Mouse (Mus musculus): ENCODE results near the gene Blm. TPM values are rescaled to one million over a fixed set of nuclear protein-coding genes. Genes with fewer than 3 reads are reported as not detected.

Blm gene
- 1 to 10 TPM in 1 of 2 experiments, under 1 TPM in 1; 0.37 to 1.4 TPM for polyA plus RNA-seq (2012; fragmentation: generic; extraction: Trizol)

GRCm38 (mm10) chr7:80535009-80535744, at the start of gene Blm:
TSS of gene Blm (minus strand) at chr7:80535119.

DNA sequence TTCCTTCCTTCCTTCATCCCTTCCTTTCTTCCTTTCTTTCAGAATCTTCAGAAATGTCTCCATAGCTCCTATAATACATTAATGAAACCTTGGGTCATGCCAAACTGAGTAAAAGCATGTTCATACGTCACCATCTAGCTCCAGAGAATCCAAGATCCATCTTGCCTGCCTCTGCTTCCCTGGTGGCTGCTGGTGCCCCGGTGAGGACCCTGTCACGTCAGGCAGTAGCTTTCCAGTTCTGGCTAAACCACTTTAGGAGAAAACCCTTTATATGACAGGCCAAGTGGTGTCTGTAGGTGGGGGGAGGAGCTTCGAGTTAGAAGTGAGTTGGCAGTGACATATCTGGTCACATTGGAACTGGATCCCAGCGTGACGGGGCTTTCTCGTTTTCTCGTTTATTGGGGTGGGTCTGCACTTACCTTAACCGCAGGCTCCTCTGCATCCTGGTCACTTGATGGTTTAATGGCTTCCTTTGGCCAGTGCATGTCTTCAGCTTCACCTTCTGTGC, 129.7 kb downstream of the Blm start, which contains the start of gene Furin:
Gene Furin, minus strand, starts transcription at position 249 of the 508 bp plus-strand sequence.

Other genes with a start within 250 kb of the Blm start
- 10 to 100 TPM in 1 of 2 experiments, 1 to 10 TPM in 1; 4.9 to 55.9 TPM for gene Prc1, start 240.7 kb downstream of the Blm start, polyA plus RNA-seq (2012; fragmentation: generic; extraction: Trizol)
- 1 to 10 TPM; 1.6 to 3.4 TPM for gene Rccd1, start 210.7 kb downstream of the Blm start, polyA plus RNA-seq (2012; fragmentation: generic; extraction: Trizol)
- 10 to 100 TPM; 17.4 to 26.2 TPM for gene Unc45a, start 194.1 kb downstream of the Blm start, polyA plus RNA-seq (2012; fragmentation: generic; extraction: Trizol)
- 10 to 100 TPM; 14.2 to 69.1 TPM for gene Hddc3, start 192.0 kb downstream of the Blm start, polyA plus RNA-seq (2012; fragmentation: generic; extraction: Trizol)
- gene Man2a2, start 163.7 kb downstream of the Blm start, polyA plus RNA-seq (2012; fragmentation: generic; extraction: Trizol) = 10 to 100 TPM in 1 of 2 experiments, 1 to 10 TPM in 1; 1.4 to 35.0 TPM
- gene Fes, start 147.2 kb downstream of the Blm start, polyA plus RNA-seq (2012; fragmentation: generic; extraction: Trizol) = 1 to 10 TPM in 1 of 2 experiments, under 1 TPM in 1; 0.11 to 1.1 TPM
- 10 to 100 TPM; 12.8 to 50.9 TPM for gene Furin, start 129.7 kb downstream of the Blm start, polyA plus RNA-seq (2012; fragmentation: generic; extraction: Trizol)
- 10 to 100 TPM in 1 of 2 experiments, 1 to 10 TPM in 1; 2.7 to 11.0 TPM for gene Crtc3, start 153.8 kb upstream of the Blm start, polyA plus RNA-seq (2012; fragmentation: generic; extraction: Trizol)